Mouse (Mus musculus): ENCODE results near the gene Nceh1.

- no peak for TF ChIP-seq CTCF (IDR thresholded peaks at IDR 0.05; ENCODE audit: low read depth, low read length)
- no peak for TF ChIP-seq POLR2A (IDR thresholded peaks at IDR 0.05; ENCODE audit: extremely low read depth, insufficient read depth, low read length)
Measured at GRCm38 (mm10) chr3:27158910-27159309, 23.9 kb upstream of the Nceh1 start.
